Mouse (Mus musculus): ENCODE data around the gene Efna3.

The Efna3 gene

GRCm38 (mm10) chr3:89284261-89284660, 38.5 kb downstream of the Efna3 start:
- no peak for DNase-seq (ENCODE audit: low read depth)

- DNase-seq (ENCODE audit: low read depth): no peak
Observed at GRCm38 (mm10) chr3:89282291-89282643, 40.5 kb downstream of the Efna3 start.

- DNase-seq (ENCODE audit: low read depth): peak; percentile 58
Observed at GRCm38 (mm10) chr3:89281579-89282290, 41.0 kb downstream of the Efna3 start.

GRCm38 (mm10) chr3:89280606-89281511, 41.9 kb downstream of the Efna3 start, which contains the start of gene Efna1:
TSS of gene Efna1 (minus strand) at chr3:89281142.
- DNase-seq (ENCODE audit: low read depth): no peak

- no peak for DNase-seq (ENCODE audit: low read depth)
Observed at GRCm38 (mm10) chr3:89280050-89280605, 42.6 kb downstream of the Efna3 start.

GRCm38 (mm10) chr3:89279153-89279890, 43.4 kb downstream of the Efna3 start:
- peak; percentile 25 for DNase-seq (ENCODE audit: low read depth)

- DNase-seq (ENCODE audit: low read depth): no peak
Observed at GRCm38 (mm10) chr3:89278643-89279042, 44.1 kb downstream of the Efna3 start.

GRCm38 (mm10) chr3:89278107-89278506, 44.7 kb downstream of the Efna3 start:
- no peak for DNase-seq (ENCODE audit: low read depth)

- DNase-seq (ENCODE audit: low read depth): no peak
Observed at GRCm38 (mm10) chr3:89277281-89278021, 45.3 kb downstream of the Efna3 start.

GRCm38 (mm10) chr3:89276061-89276460, 46.7 kb downstream of the Efna3 start:
- DNase-seq (ENCODE audit: low read depth): no peak

- DNase-seq (ENCODE audit: low read depth): no peak
Observed at GRCm38 (mm10) chr3:89271760-89272159, 51.0 kb downstream of the Efna3 start.

GRCm38 (mm10) chr3:89270891-89271290, 51.9 kb downstream of the Efna3 start:
- DNase-seq (ENCODE audit: low read depth): no peak

- peak; percentile 41 for DNase-seq (ENCODE audit: low read depth)
Observed at GRCm38 (mm10) chr3:89270051-89270755, 52.6 kb downstream of the Efna3 start, which contains the start of gene Slc50a1. TSS of gene Slc50a1 (minus strand) at chr3:89270570.

GRCm38 (mm10) chr3:89268916-89269315, 53.8 kb downstream of the Efna3 start:
- DNase-seq (ENCODE audit: low read depth): no peak

- peak; percentile 76 for DNase-seq (ENCODE audit: low read depth)
Observed at GRCm38 (mm10) chr3:89266439-89266893, 56.3 kb downstream of the Efna3 start.
